Mouse (Mus musculus) intestine, embryonic 14.5 days (tissue): ENCODE measurements around the gene Frrs1l. TPM values are rescaled to one million over a fixed set of nuclear protein-coding genes. Genes with fewer than 3 reads are reported as not detected.

Experiments used
- ATAC-seq: fragments of 200-750 bp; cut with Nextera tagmentation; replicated peaks from 2 replicates; pipeline ENCODE4 v1.8.0; 2017; ENCODE audit warnings: low read depth, moderate number of reproducible peaks, moderate TSS enrichment, moderate library complexity; ENCODE audit not compliant: low FRiP score, low TSS enrichment
- DNase-seq: peaks from one replicate; pipeline ENCODE4 v3.0.0-alpha.2; 2018; ENCODE audit warnings: low spot score
- H3K27ac ChIP-seq: fragments of 300-500 bp; sonication (generic); 2 replicates; pipeline ENCODE4 v1.5.1; 2014; ENCODE audit warnings: low read depth, mild to moderate bottlenecking, control low read depth
- H3K27me3 ChIP-seq: fragments of 300-500 bp; sonication (generic); replicated peaks from 2 replicates; pipeline ENCODE4 v1.6.1; 2014; ENCODE audit warnings: low read length, control low read depth; ENCODE audit not compliant: control insufficient read depth, insufficient read depth
- H3K36me3 ChIP-seq: fragments of 300-500 bp; sonication (generic); 2 replicates; pipeline ENCODE4 v1.6.1; 2014; ENCODE audit warnings: low read length, control low read depth; ENCODE audit not compliant: control insufficient read depth, insufficient read depth
- H3K4me1 ChIP-seq: fragments of 300-500 bp; sonication (generic); replicated peaks from 2 replicates; pipeline ENCODE4 v1.6.1; 2014; ENCODE audit warnings: low read length, control low read depth, mixed read lengths; ENCODE audit not compliant: control insufficient read depth, insufficient read depth
- H3K4me2 ChIP-seq: fragments of 300-500 bp; sonication (generic); 2 replicates; pipeline ENCODE4 v1.6.1; 2014; ENCODE audit warnings: low read length
- H3K4me3 ChIP-seq: fragments of 300-500 bp; sonication (generic); 2 replicates; pipeline ENCODE4 v1.5.1; 2014; ENCODE audit warnings: low read depth, low read length, control low read depth, mixed read lengths
- H3K9ac ChIP-seq: fragments of 300-500 bp; sonication (generic); 2 replicates; pipeline ENCODE4 v1.6.1; 2014; ENCODE audit warnings: mild to moderate bottlenecking, low read length
- H3K9me3 ChIP-seq: fragments of 300-500 bp; sonication (generic); 2 replicates; pipeline ENCODE4 v1.6.1; 2016; ENCODE audit warnings: low read length, control low read depth; ENCODE audit not compliant: control insufficient read depth
- WGBS: fragments of 180-500 bp; shearing (Covaris S2); extraction: QIAGEN DNeasy Blood & Tissue Kit; methylation state at CpG from one replicate; pipeline ENCODE4 v1.1.7; 2014; 5-methylcytosine and 5-hydroxymethylcytosine counted together
- polyA plus RNA-seq: library from polyadenylated mRNA; unstranded; fragments of >200 nt; fragmentation: Nextera tagmentation; extraction: Ambion mirVana; gene quantifications from 2 replicates; pipeline ENCODE4 v1.2.1, GENCODE M21; 2014

Gene Frrs1l
- polyA plus RNA-seq, 1 experiment from 2014 or later: 1.4 TPM

GRCm38 (mm10) chr4:57017229-57017628, 27.0 kb upstream of the Frrs1l start:
- H3K4me1 ChIP-seq: no peaks in the 10 kb centered on the region
- H3K4me3 ChIP-seq: no peak overlapping the region
- no peak overlapping the region for H3K4me2 ChIP-seq
- no peak overlapping the region for H3K9ac ChIP-seq
- no peaks in the 10 kb centered on the region for H3K36me3 ChIP-seq
- no peaks in the 10 kb centered on the region for H3K27me3 ChIP-seq
- H3K27ac ChIP-seq: no peak overlapping the region
- 26% methylated on average over 5 of the region's 5 CpGs for WGBS
- ATAC-seq (peak; percentile 40; the same call in 1 of the 2 replicates), DNase-seq (peak; percentile 90)
- no peaks in the 10 kb centered on the region for H3K9me3 ChIP-seq

GRCm38 (mm10) chr4:57016366-57017171, 26.4 kb upstream of the Frrs1l start:
- H3K4me2 ChIP-seq: no peak overlapping the region
- H3K27ac ChIP-seq: no peak overlapping the region
- no peaks in the 10 kb centered on the region for H3K27me3 ChIP-seq
- 39% methylated on average over 18 of the region's 18 CpGs for WGBS
- no peaks in the 10 kb centered on the region for H3K36me3 ChIP-seq
- no peak for ATAC-seq
- no peak overlapping the region for H3K4me3 ChIP-seq
- H3K9me3 ChIP-seq: no peaks in the 10 kb centered on the region
- DNase-seq: no peak
- no peak overlapping the region for H3K9ac ChIP-seq
- H3K4me1 ChIP-seq: no peaks in the 10 kb centered on the region

GRCm38 (mm10) chr4:57015032-57015431, 24.8 kb upstream of the Frrs1l start:
- Histone ChIP-seq H3K27me3 (no peaks in the 10 kb centered on the region), H3K4me1 (no peaks in the 10 kb centered on the region), H3K27ac (no peak overlapping the region), H3K4me2 (no peak overlapping the region), H3K4me3 (no peak overlapping the region), H3K9ac (no peak overlapping the region), H3K36me3 (no peaks in the 10 kb centered on the region), H3K9me3 (no peaks in the 10 kb centered on the region)
- DNase-seq (no peak), ATAC-seq (no peak)
- WGBS: 83% methylated on average over 5 of the region's 5 CpGs

GRCm38 (mm10) chr4:57011454-57012046, 21.4 kb upstream of the Frrs1l start:
- Histone ChIP-seq H3K9me3 (no peaks in the 10 kb centered on the region), H3K4me1 (no peaks in the 10 kb centered on the region), H3K4me2 (no peak overlapping the region), H3K36me3 (no peaks in the 10 kb centered on the region), H3K27me3 (no peaks in the 10 kb centered on the region), H3K9ac (no peak overlapping the region), H3K4me3 (no peak overlapping the region), H3K27ac (no peak overlapping the region)
- no peak for ATAC-seq
- 66% methylated on average over 8 of the region's 8 CpGs for WGBS
- DNase-seq: no peak

GRCm38 (mm10) chr4:57010919-57011318, 20.7 kb upstream of the Frrs1l start:
- Histone ChIP-seq H3K4me2 (no peak overlapping the region), H3K9ac (no peak overlapping the region), H3K36me3 (no peaks in the 10 kb centered on the region), H3K4me1 (no peaks in the 10 kb centered on the region), H3K4me3 (no peak overlapping the region), H3K9me3 (no peaks in the 10 kb centered on the region), H3K27me3 (no peaks in the 10 kb centered on the region), H3K27ac (no peak overlapping the region)
- WGBS: 19% methylated on average over 6 of the region's 6 CpGs
- ATAC-seq (no peak), DNase-seq (no peak)

- Histone ChIP-seq H3K4me3 (no peak overlapping the region), H3K4me1 (no peaks in the 10 kb centered on the region), H3K9me3 (no peaks in the 10 kb centered on the region), H3K4me2 (no peak overlapping the region), H3K27ac (no peak overlapping the region), H3K36me3 (no peaks in the 10 kb centered on the region), H3K9ac (no peak overlapping the region), H3K27me3 (no peaks in the 10 kb centered on the region)
- DNase-seq: no peak
- no peak for ATAC-seq
- 46% methylated on average over 5 of the region's 5 CpGs for WGBS
These were observed 20.2 kb upstream of the Frrs1l start for GRCm38 (mm10) chr4:57010425-57010824.

GRCm38 (mm10) chr4:57007717-57008116, 17.5 kb upstream of the Frrs1l start:
- DNase-seq (no peak), ATAC-seq (no peak)
- WGBS: 74% methylated on average over 9 of the region's 9 CpGs

GRCm38 (mm10) chr4:57005011-57005410, 14.8 kb upstream of the Frrs1l start:
- 77% methylated on average over 8 of the region's 8 CpGs for WGBS
- DNase-seq: no peak
- no peaks in the 10 kb centered on the region for H3K9me3 ChIP-seq
- H3K9ac ChIP-seq: no peak overlapping the region
- 0 out of 2 replicates have a peak, but pooled peaks cover 4% of the 10 kb centered on the region for H3K4me1 ChIP-seq
- no peaks in the 10 kb centered on the region for H3K36me3 ChIP-seq
- H3K27me3 ChIP-seq: no peaks in the 10 kb centered on the region
- no peak overlapping the region for H3K27ac ChIP-seq
- H3K4me2 ChIP-seq: no peak overlapping the region
- no peak overlapping the region for H3K4me3 ChIP-seq
- ATAC-seq: no peak

More at GRCm38 (mm10) chr4:57007717-57008116, 17.5 kb upstream of the Frrs1l start:
- no peaks in the 10 kb centered on the region for H3K36me3 ChIP-seq
- H3K27me3 ChIP-seq: no peaks in the 10 kb centered on the region
- 0 out of 2 replicates have a peak, but pooled peaks cover 4% of the 10 kb centered on the region for H3K4me1 ChIP-seq
- no peak overlapping the region for H3K4me2 ChIP-seq
- no peak overlapping the region for H3K27ac ChIP-seq
- H3K9ac ChIP-seq: no peak overlapping the region
- H3K9me3 ChIP-seq: no peaks in the 10 kb centered on the region
- no peak overlapping the region for H3K4me3 ChIP-seq
